Mouse (Mus musculus) stomach, embryonic 14.5 days (tissue): ENCODE data around the gene Ccnl2. TPM values are rescaled to one million over a fixed set of nuclear protein-coding genes. Genes with fewer than 3 reads are reported as not detected.

Source experiments
- ATAC-seq: fragments of 200-750 bp; cut with Nextera tagmentation; 2 replicates; pipeline ENCODE4 v1.8.0; 2017; ENCODE audit warnings: low read depth, moderate TSS enrichment; ENCODE audit not compliant: insufficient number of reproducible peaks, insufficient read depth, low FRiP score
- H3K27ac ChIP-seq: fragments of 300-500 bp; sonication (generic); 2 replicates; pipeline ENCODE4 v1.5.1; 2014; ENCODE audit warnings: mild to moderate bottlenecking, low read length, moderate library complexity, mixed read lengths
- H3K27me3 ChIP-seq: fragments of 300-500 bp; sonication (generic); 2 replicates; pipeline ENCODE4 v1.6.1; 2014; ENCODE audit warnings: low read length, control low read depth, mixed read lengths; ENCODE audit not compliant: control insufficient read depth, insufficient read depth
- H3K36me3 ChIP-seq: fragments of 300-500 bp; sonication (generic); 2 replicates; pipeline ENCODE4 v1.6.1; 2014; ENCODE audit warnings: mild to moderate bottlenecking, control low read depth, low read length, moderate library complexity, mixed read lengths; ENCODE audit not compliant: control insufficient read depth, insufficient read depth
- H3K4me1 ChIP-seq: fragments of 300-500 bp; sonication (generic); 2 replicates; pipeline ENCODE4 v1.6.1; 2014; ENCODE audit warnings: low read length, control low read depth, mixed read lengths; ENCODE audit not compliant: control insufficient read depth, insufficient read depth
- H3K4me2 ChIP-seq: fragments of 300-500 bp; sonication (generic); replicated peaks from 2 replicates; pipeline ENCODE4 v1.6.1; 2014; ENCODE audit warnings: low read depth, low read length, control low read depth
- H3K4me3 ChIP-seq: fragments of 300-500 bp; sonication (generic); 2 replicates; pipeline ENCODE4 v1.5.1; 2014; ENCODE audit warnings: low read depth, low read length, control low read depth
- H3K9ac ChIP-seq: fragments of 300-500 bp; sonication (generic); replicated peaks from 2 replicates; pipeline ENCODE4 v1.6.1; 2014; ENCODE audit warnings: low read depth, mild to moderate bottlenecking, control low read depth, low read length, moderate library complexity, mixed read lengths
- H3K9me3 ChIP-seq: fragments of 300-500 bp; sonication (generic); 2 replicates; pipeline ENCODE4 v1.6.1; 2016; ENCODE audit warnings: low read depth, low read length, control low read depth; ENCODE audit not compliant: control insufficient read depth
- WGBS: fragments of 180-500 bp; shearing (Covaris S2); extraction: QIAGEN DNeasy Blood & Tissue Kit; methylation state at CpG from one replicate; pipeline ENCODE4 v1.1.7; 2014; 5-methylcytosine and 5-hydroxymethylcytosine counted together
- polyA plus RNA-seq: library from polyadenylated mRNA; unstranded; fragments of >200 nt; fragmentation: Nextera tagmentation; extraction: Ambion mirVana; gene quantifications from 2 replicates; pipeline ENCODE4 v1.2.1, GENCODE M21; 2014

Ccnl2 gene
- 193 and 209 TPM in 2 replicates for polyA plus RNA-seq

DNA sequence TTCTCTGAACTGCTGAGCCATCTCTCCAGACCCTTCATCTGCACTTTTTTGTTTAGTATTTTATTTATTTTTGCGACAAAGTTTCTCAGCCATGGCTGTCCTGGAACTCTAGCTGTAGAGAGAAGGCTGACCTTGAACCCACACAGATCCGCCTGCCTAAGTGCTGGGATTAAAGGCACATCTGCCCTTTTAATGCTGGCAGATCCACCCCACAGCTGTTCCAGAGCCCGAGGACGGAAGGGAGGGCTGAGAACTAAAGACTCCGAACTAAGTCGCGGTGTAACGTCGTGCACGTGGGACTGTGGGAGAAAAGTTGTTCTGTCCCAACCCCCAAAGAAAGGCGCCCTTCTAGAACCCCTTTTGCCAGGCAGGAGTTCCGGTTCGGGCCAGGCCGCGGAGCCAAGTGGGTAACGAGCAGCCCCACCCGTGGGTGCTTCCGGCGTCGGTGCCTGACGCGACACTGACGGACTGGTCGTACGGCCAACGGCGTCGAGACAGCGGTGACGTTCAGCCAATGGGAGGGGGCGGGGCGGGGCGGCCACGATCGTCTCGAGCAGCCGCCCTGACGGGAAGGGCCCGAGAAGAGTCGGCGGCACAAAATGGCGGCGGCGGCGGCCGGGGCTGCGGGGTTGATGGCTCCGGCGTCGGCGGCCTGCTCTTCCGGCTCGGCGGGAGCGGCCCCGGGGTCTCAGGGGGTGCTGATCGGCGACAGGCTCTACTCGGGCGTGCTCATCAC, at the start of gene Ccnl2:
Gene Ccnl2 (plus strand): TSS at position 561 of the 736 bp plus-strand sequence.
- Histone ChIP-seq H3K4me2 (peak within 1 kb of the TSS; percentile 91), H3K9me3 (no peaks in the 10 kb centered on the region), H3K9ac (peak within 1 kb of the TSS; percentile 100), H3K4me1 (0 out of 2 replicates have a peak, but pooled peaks cover 16% of the 10 kb centered on the region), H3K27ac (peak within 1 kb of the TSS; percentile 93), H3K36me3 (peaks cover 62% of the 10 kb centered on the region), H3K27me3 (no peaks in the 10 kb centered on the region), H3K4me3 (peak within 1 kb of the TSS; percentile 100)
- ATAC-seq, result peak; percentile 98
- WGBS, result under 1% methylated on average over 59 of the region's 60 CpGs

DNA sequence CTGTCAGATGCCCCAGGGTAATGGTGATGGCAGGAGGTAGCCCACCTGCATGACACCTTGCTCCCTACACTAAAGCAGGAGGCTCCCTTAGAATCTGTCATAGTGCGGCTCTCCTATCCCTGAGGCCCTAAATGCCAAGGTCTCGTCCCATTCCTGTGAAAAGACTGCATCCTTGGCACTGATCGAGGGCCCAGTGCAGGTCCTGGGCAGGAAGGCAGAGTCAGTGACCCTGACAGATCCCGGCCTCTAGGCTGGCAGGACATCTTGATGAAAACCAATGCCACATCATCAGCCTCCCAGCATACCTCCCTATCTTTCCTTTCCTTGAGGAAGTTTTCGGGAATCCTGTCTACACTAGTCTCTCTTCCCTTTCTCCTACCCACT, 42.8 kb upstream of the Ccnl2 start:
- ATAC-seq, result no peak
- Histone ChIP-seq H3K9me3 (no peaks in the 10 kb centered on the region), H3K27me3 (no peaks in the 10 kb centered on the region), H3K4me1 (peaks cover 16% of the 10 kb centered on the region; the same call in 1 of the 2 replicates), H3K4me2 (peak overlapping the region; percentile 69), H3K9ac (0 out of 2 replicates have a peak overlapping the region, but pooled peaks have one; percentile 47), H3K4me3 (peak overlapping the region; percentile 47), H3K36me3 (no peaks in the 10 kb centered on the region), H3K27ac (no peak overlapping the region; the same call in 1 of the 2 replicates)
- 64% methylated on average over 5 of the region's 5 CpGs for WGBS

DNA sequence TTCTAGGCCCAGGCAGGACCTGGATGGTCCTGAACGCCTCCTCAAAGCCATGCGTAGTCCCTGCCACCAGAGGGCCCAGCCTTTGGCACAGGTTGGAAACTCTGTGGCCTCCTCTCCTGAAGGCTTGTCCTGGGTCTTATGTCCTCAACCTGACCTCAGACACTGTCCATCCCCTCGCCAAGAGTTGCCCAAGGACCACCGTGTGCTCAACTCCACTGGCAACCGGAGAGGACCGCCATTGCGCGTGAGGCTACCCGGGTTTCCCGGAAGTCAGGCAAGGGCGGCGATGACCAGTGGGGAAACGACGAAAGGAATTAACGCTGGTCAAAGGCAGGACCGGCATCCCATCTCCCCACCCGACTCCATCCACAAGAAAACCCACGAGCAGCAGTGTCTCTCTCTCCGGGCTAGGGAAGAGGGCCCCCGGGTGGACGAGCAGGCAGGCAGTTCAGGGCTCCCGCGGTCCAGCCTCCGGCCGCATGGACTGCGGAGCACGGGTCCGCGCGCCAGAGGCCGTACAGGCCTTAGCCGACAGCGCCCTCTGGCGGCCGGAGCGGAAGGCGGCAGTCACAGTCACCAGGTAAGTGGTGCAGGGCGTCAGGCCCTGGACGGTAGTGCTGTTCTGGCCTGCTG, 42.3 kb upstream of the Ccnl2 start:
- H3K27me3 ChIP-seq, result no peaks in the 10 kb centered on the region
- peak overlapping the region; percentile 47 for H3K4me3 ChIP-seq
- H3K9me3 ChIP-seq, result no peaks in the 10 kb centered on the region
- H3K9ac ChIP-seq, result peak overlapping the region; percentile 47
- H3K4me1 ChIP-seq, result peaks cover 19% of the 10 kb centered on the region; the same call in 1 of the 2 replicates
- under 1% methylated on average over 39 of the region's 39 CpGs for WGBS
- peak; percentile 90 for ATAC-seq
- H3K4me2 ChIP-seq, result peak overlapping the region; percentile 69
- peak overlapping the region; percentile 56 for H3K27ac ChIP-seq
- H3K36me3 ChIP-seq, result no peaks in the 10 kb centered on the region

DNA sequence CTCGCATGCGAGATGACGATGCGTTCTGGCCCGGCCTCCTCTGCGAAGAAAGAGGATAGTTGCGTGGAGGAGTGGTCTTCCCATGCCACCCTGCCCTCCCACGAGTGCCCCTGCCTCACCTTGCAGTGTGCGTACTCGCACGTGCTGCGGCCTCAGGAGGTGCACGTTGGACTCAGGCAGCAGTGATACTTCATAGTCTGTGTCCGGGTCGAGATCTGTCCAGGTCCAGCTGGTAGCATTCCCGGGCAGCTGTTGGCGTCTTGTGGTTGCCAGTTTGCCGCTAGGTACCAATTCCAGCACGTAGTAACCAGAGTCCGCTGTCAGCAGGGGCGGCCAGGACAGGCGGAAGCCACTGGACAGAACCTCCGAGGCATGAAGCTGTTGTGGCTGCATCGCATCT, 41.7 kb upstream of the Ccnl2 start:
- peak overlapping the region; percentile 47 for H3K4me3 ChIP-seq
- ATAC-seq, result 0 out of 2 replicates have a peak, but pooled peaks have one; percentile 1
- 42% methylated on average over 24 of the region's 24 CpGs for WGBS
- H3K4me2 ChIP-seq, result peak overlapping the region; percentile 69
- peak overlapping the region; percentile 47 for H3K9ac ChIP-seq
- no peak overlapping the region for H3K27ac ChIP-seq
- no peaks in the 10 kb centered on the region for H3K9me3 ChIP-seq
- no peaks in the 10 kb centered on the region for H3K27me3 ChIP-seq
- H3K36me3 ChIP-seq, result no peaks in the 10 kb centered on the region
- H3K4me1 ChIP-seq, result peaks cover 25% of the 10 kb centered on the region; the same call in 1 of the 2 replicates

- Histone ChIP-seq H3K27me3 (no peaks in the 10 kb centered on the region), H3K4me2 (no peak overlapping the region), H3K9ac (no peak overlapping the region), H3K4me1 (peaks cover 25% of the 10 kb centered on the region; the same call in 1 of the 2 replicates), H3K4me3 (no peak overlapping the region), H3K36me3 (no peaks in the 10 kb centered on the region), H3K27ac (no peak overlapping the region), H3K9me3 (no peaks in the 10 kb centered on the region)
- 78% methylated on average over 2 of the region's 2 CpGs for WGBS
- no peak for ATAC-seq
Measured at GRCm38 (mm10) chr4:155771706-155772105, 40.6 kb upstream of the Ccnl2 start.

DNA sequence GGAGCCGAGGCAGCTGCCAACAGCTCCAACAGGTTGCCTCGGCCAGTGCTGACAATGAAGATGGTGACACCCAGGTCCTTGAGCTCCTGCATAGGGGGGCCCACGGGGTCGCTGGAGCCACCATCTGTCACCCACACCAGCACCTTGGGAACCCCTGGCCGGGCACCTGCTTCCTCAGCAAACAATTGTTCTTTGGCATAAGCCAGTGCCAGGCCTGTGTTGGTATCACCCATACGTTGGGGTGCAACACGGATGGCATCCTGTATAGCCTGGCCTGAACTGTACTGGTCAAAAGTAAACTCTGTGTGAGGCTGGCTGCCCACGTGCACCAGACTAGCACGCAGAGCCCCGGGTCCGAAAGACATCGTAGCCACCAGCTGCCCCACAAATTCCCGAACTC, 39.5 kb upstream of the Ccnl2 start:
- H3K27me3 ChIP-seq, result no peaks in the 10 kb centered on the region
- peaks cover 25% of the 10 kb centered on the region; the same call in 1 of the 2 replicates for H3K4me1 ChIP-seq
- H3K4me2 ChIP-seq, result no peak overlapping the region
- H3K9ac ChIP-seq, result no peak overlapping the region
- no peak for ATAC-seq
- H3K9me3 ChIP-seq, result no peaks in the 10 kb centered on the region
- no peak overlapping the region for H3K4me3 ChIP-seq
- no peaks in the 10 kb centered on the region for H3K36me3 ChIP-seq
- no peak overlapping the region for H3K27ac ChIP-seq
- WGBS, result 88% methylated on average over 13 of the region's 13 CpGs

- Histone ChIP-seq H3K4me3 (peak overlapping the region; percentile 37), H3K36me3 (no peaks in the 10 kb centered on the region), H3K27ac (peak overlapping the region; percentile 52; the same call in 1 of the 2 replicates), H3K9ac (0 out of 2 replicates have a peak overlapping the region, but pooled peaks have one; percentile 25), H3K27me3 (no peaks in the 10 kb centered on the region), H3K4me2 (peak overlapping the region; percentile 80), H3K9me3 (no peaks in the 10 kb centered on the region), H3K4me1 (peaks cover 25% of the 10 kb centered on the region; the same call in 1 of the 2 replicates)
- ATAC-seq, result no peak
- WGBS, result 32% methylated on average over 5 of the region's 5 CpGs
Measured at GRCm38 (mm10) chr4:155773335-155774078, 38.8 kb upstream of the Ccnl2 start.

DNA sequence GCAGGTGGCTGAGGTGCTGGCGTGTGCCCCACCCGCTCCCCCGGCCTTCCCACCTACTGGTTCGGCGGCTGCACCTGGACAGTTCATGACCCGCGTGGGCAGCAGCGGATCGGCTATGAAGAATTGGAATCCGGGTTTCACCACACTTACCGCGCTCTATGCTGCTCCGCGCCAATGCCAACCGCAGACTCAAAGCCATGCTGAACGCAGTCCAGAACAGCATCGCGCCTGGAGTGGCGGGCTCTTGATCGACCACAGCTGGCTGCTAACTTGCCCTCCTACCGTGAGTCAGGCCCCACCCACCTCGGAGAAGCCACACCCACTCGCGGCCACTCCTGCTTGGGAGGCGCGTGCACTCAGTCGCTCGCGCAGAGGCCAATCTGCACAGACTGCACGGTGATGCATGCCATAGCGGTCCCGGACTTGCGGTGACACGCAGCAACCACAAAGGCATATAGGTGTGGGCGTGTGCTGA, 38.0 kb upstream of the Ccnl2 start, which contains the start of gene Vwa1:
Gene Vwa1 (minus strand): TSS at position 419 of the 475 bp plus-strand sequence.
- Histone ChIP-seq H3K27ac (peak within 1 kb of the TSS; percentile 89), H3K27me3 (no peaks in the 10 kb centered on the region), H3K4me2 (peak within 1 kb of the TSS; percentile 80), H3K4me3 (peak within 1 kb of the TSS; percentile 37), H3K36me3 (no peaks in the 10 kb centered on the region), H3K9me3 (no peaks in the 10 kb centered on the region), H3K4me1 (peaks cover 22% of the 10 kb centered on the region; the same call in 1 of the 2 replicates), H3K9ac (0 out of 2 replicates have a peak within 1 kb of the TSS, but pooled peaks have one; percentile 30)
- peak; percentile 82 for ATAC-seq
- 2% methylated on average over 35 of the region's 35 CpGs for WGBS
